Mouse (Mus musculus): ENCODE data around the gene Nfkbib.
A peak's percentile ranks its signal among the peaks of the same experiment; 100 is the strongest.

Nfkbib gene

DNA sequence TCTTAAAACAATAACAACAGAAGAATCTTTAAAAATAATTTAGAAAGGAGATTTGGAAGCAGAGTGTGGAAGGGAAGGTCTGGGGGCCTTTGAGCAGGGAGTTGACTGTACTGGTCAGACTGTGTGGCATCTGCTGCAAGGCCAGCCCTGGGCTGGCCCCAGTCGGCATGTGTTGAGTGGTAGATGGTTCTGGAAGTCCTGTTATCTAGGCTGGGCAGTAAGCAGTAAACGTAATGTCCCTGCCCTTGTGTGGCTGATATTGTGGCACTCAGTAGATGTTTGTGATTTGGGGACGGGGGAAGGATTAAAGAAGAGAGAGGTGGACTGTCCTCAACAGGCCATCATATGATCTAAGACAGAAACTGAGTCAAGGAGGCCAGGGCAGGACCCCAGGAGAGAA lies 3.0 kb upstream of the Nfkbib start:
- DNase-seq (ENCODE audit: low read depth in 1 of 2, low spot score in 2 of 2): no peak

DNA sequence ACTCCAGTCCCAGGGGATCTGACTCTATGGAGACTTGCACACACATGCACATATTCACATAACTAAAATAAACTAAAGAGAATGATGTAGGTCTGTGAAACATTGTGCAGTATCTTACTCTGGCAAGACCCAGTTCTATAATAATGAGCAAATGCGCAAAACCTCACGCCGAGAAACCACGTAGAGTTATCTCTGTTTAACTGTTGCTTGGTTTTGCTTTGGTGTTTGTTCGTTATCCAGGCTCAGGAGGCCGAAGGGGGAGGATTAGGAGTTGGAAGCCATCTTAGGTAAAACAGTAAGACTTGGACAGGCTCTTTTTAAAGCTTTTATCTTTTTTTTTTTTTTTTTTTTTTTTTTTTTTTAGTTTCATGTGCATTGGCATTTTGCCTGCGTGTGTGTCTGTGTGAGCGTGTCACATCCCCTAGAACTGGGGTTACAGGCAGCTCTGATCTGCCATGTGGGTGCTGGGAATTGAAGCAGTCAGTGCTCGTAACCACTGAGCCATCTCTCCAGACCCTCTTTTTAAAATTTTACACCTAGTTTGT lies 2.2 kb upstream of the Nfkbib start:
- DNase-seq (ENCODE audit: low read depth in 1 of 2, low spot score in 2 of 2): no peak

DNA sequence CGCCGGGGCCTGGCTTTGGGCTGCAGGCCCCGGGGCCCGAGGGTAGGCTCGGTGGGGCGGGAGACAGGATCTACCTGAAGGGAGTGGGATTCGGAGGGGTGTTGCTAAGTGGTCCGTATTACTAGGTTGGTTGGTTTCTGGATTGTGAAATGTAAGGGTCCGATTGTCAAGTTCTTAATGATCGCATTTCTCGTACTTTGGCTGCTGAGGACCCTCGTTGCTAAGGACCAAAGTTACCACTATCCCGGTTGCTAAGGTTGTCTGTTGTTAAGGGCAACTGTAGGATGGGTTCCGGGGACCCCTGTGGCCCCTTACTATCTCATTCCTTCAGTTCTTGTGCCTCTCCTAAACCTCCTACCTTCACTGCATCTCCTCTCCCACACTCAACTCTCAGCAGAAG lies 402 bp downstream of the Nfkbib start:
- no peak for DNase-seq (ENCODE audit: low read depth in 1 of 2, low spot score in 2 of 2)

DNA sequence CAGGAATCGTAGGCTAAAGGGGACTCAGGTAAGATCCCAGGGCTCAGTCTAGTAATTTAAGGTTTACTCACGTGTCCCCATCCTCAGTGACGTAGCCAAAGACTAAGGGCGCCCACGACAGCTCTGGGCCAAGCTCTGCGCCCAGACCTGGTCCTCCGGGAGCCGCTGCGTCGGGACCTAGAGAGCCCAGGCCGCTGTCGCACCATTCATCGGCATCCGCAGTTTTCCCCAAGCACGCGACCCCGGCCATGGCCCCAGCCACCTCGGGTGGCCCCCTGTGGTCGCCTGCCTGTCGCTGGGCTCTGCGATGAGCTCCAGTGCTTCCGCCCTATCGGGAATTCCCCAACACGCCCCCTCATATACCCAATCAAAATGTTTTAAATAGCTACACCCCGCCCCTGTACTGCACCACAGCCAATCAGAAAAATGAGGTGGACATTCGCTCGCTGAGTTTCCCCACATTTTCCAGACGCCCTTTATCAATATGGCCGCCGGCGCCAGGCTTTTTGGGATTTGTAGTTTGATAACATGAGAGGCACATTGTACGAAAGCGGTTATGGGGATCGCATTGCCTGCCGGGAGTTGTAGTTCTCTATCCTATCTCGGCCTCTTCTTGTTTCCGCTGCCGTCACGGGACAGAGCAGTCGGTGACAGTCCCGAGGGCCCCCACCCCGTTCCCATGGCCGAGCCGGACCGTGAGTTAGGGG lies 986 bp downstream of the Nfkbib start, which contains the start of gene Sirt2:
Gene Sirt2 (plus strand): TSS at position 563 of the 707 bp plus-strand sequence.
- DNase-seq (ENCODE audit: low read depth in 1 of 2, low spot score in 2 of 2): peak; percentile 97 to 98

DNA sequence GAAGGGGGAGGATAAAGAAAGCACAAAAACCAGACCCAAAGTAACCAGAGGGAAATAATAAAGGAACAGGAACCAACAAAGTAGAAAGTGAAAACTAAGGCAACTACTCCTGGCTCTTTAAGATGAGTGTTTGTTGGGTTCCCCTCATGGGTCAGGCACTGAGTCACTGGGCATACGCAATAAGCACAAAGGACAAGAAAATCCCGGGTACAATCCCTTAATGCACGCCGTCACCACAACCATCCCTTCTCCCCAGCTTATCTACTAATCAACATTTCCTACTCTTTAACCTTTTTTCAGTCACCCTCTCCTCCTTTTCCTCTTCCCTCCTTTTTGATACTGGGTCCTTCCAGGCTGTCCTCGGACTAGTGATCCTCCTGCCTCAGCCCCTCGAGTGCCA lies 2.1 kb downstream of the Nfkbib start:
- DNase-seq (ENCODE audit: low read depth in 1 of 2, low spot score in 2 of 2): peak in 1 of 2 experiments; percentile 62

DNA sequence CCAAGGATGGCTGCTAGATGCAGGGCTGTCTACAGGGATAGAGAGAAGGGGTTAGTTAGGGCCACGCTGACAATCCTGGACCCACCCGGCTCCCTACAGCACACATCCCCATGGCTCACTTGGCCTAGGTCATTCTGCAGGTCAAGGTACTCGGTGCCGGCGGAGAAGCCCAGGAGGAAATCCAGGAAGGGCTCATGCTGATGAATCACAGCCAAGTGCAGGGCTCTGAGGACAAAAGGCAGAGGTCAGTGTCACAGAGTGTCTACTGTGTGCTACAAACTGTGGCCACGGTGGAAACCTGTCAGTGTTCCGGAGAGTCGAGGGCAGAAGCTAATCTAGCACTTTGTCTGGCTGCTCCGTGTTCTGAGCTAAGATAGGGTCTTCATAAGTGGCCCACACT lies 5.4 kb downstream of the Nfkbib start:
- no peak for DNase-seq (ENCODE audit: low read depth in 1 of 2, low spot score in 2 of 2)

DNA sequence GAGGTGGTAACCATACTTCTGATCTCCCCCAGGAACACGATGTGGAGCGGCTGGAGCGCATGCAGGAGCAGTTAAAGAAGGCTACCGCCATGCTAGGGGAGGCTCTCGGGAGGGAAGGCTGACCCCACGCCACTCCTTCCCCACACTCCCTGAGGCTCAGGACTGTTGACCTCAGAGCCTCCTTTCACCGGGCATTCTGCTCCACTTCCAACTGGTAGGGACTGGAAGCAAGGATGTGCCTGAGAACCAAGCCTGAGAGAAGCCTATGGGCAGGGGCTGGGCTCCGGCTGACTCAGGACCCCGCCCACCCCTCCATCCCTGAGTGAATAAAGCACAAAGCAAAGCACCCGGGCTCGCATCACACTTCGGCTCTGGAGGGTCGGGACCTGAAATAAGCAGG lies 8.7 kb downstream of the Nfkbib start:
- DNase-seq (ENCODE audit: low read depth in 1 of 2, low spot score in 2 of 2): no peak

DNA sequence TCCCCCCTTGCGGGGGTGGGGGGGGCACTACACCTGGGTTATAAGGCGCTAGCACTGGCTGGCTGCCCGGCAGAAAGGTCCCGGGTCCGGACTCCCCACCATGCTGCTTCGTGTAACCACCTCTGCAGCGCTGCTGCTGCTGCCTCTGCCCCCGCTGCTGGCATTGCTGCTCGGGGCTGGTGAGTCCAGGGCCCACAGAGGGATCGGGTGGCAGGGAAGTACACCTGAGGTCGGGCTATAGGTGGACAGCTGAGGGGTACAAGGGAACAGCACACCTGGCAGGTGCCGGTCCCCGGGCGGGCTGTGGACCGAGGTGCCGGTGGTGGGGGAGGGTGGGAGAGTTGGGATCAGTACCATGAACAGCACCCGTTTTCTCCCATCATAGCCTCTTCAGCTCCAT lies 11.2 kb downstream of the Nfkbib start, which contains the start of gene Ccer2:
Gene Ccer2 (plus strand): TSS at position 96 of the 400 bp plus-strand sequence.
- DNase-seq (ENCODE audit: low read depth in 1 of 2, low spot score in 2 of 2): no peak

DNA sequence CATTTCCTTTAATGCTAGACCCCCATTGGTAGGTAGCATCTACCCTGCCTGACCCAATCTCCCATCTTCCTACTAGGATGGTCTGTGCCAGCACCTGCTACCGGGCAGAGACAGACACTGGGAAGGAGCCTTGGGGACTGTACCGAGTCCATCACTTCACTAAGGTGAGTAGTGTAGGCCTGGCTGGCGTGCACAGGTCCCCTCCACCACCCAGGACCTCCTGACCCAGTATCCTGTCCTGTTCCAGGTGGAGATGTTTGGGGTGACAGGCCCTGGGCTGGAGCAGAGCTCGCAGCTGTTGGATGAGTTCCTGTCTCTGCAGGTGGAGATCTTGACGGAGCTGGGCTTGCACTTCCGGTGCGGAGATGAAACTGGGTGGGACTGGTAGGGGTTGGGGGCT lies 17.4 kb downstream of the Nfkbib start:
- DNase-seq (ENCODE audit: low read depth in 1 of 2, low spot score in 2 of 2): no peak

DNA sequence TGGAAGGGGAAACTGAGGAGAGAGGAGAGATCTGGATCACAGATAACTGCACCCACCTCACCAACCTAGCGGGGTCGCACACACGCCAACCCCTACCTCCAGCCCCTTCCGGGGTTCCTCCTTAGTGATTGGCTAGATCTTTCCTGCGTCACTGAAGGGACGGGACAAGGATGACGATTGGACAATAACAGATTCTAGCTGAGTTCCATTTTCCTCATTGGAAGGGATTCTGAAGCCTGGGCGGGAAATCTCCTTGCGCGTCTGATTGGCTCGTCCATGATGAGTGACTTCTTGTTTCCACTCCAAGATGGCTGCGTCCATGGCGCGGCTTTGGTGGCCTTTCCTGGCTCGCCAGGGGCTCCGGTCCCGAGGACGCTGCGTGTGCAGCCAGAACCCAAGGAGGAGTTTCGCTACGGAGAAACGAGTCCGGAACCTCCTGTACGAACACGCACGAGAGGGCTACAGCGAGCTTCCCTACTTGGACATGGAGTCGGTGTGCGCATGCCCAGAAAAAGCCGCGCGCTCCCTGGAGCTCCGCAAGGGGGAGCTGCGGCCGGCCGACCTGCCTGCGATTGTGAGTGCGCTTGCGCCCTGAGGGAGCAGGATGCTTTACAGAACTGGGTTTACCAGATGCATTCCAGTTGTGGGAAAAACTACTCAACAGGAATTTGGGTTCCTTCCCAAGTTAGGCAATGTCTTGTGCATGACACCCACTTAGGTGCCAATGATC lies 25.4 kb downstream of the Nfkbib start, which contains the start of the genes Mrps12 and Sars2:
Gene Mrps12 (minus strand): TSS at position 112 of the 730 bp plus-strand sequence.
Gene Sars2 (plus strand): TSS at position 284 of the 730 bp plus-strand sequence.
- DNase-seq (ENCODE audit: low read depth in 1 of 2, low spot score in 2 of 2): peak; percentile 86 to 92

DNA sequence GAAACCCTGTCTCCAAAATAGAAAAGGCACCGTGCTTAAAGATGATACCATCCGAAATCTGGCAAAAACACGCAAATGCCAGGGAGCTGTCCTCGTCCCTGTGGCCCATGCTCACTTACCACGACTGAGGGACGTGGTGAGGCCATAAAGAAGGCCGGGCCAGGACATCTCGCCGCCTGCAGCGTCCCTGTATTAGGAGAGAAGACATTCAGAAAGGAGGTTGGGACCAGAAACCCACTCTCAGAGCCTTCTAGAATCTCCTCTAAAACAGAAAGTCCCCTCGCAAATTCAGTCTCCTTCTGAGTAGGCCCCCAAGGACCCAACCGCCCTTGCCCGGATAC lies 26.0 kb downstream of the Nfkbib start:
- DNase-seq (ENCODE audit: low read depth in 1 of 2, low spot score in 2 of 2): no peak

DNA sequence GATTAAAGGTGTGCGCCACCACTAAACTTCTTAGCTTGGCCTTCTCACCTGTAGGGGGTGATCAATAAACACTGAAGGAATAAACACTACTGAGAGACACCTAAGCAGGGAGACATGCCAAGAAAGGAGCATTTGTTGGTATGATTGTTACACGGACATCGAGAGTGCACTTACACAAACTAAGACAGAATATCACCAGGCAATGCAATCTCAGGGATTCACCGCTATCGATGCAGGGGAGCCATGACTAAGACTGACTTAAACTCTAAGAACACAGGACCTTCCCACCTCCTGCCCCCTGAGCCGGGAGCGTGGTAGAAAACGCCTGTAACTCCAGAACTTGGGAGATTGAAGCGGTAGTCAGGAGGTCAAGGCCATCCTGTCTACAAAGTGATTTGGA lies 26.4 kb downstream of the Nfkbib start:
- DNase-seq (ENCODE audit: low read depth in 1 of 2, low spot score in 2 of 2): no peak

DNA sequence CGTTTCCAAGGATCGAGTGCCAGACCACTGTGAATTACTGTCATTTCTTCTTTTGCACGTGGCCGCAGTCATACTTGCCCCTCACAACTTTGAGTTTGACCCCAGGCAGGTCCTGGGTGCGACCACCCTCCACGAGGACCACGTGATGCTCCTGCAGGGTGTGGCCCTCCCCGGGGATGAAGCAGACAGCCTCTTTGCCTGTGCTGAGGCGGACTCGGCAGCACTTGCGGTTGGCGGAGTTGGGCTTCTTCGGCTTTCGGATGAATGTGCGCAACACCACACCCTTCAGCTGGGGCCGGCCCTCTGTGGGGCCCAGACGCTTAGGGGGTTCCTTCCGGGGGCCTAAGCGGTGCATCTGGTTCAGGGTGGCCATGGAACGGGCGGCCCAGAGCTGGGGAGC lies 27.5 kb downstream of the Nfkbib start:
- DNase-seq (ENCODE audit: low read depth in 1 of 2, low spot score in 2 of 2): no peak

DNA sequence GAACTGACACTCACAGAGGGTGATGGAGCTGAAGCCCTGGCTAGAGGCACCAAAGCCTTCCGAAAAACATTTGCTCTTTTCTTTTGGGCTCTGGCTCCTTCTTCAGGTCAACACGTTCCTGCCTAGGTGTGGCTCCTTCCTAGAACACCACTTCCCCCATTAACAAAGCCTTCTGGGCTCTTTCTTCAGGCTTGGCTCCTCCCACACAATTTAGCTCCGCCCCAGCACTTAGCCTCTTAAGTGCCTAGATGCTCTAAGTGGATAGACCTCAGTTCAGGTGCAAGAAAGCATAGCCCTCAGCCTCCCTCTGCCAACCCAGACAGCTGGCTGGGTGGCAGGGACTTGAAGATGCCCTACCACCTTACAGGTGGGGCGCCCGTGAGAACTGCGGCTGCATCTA lies 31.6 kb downstream of the Nfkbib start:
- DNase-seq (ENCODE audit: low read depth in 1 of 2, low spot score in 2 of 2): no peak

DNA sequence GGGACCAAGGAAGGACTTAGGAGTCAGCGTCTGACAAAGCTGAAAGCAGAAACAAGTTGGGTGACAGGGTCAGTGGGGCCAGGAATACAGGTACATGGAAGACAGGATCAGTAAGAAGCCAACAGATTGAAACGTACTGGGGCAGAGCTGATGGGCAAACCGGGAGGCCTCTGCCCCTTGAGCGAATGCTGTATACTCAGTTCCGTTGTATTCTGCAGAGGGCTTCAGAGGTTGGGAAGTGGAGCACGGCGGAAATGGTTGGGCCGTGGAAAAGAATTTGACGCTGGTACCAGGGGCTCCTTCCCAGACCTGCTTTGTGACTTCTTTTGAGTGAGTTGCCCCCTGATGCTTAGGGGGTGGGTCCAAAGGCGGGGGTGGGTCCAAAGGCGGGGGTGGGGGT lies 34.1 kb downstream of the Nfkbib start:
- DNase-seq (ENCODE audit: low read depth in 1 of 2, low spot score in 2 of 2): no peak

DNA sequence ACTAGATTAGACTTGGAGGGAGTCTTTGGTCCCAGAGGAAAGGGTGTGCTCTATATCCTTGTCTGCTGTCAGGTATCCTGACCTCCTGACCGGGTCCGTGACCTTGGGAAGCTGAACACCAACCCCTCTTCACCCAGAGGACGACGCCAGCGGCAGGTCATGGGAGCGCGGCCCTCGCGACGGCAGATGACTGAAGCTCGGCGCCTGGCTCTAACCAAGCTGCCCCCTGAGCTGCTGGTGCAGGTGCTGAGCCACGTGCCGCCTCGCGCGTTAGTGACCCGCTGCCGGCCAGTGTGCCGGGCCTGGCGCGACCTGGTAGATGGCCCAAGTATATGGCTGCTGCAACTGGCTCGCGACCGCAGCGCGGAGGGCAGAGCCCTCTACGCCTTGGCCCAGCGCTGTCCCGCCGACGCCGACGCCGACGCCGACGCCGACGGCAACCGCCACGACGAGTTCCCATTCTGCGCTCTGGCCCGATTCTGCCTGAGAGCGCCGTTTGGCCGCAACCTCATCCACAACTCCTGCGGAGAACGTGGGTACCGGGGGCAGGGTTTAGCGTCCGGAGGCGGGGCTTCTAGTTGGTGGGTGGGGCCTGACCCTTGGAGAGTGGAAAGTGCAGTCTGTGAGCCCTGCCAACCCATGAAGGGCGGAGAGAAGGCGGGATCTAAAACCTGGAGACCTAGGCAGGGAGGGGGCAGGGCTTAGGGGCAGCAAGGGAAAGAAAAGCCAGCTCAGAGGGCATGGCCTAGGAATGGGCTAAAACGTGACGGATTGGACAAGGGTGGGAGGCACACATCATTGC lies 34.8 kb downstream of the Nfkbib start:
- peak in 1 of 2 experiments; percentile 50 for DNase-seq (ENCODE audit: low read depth in 1 of 2, low spot score in 2 of 2)

DNA sequence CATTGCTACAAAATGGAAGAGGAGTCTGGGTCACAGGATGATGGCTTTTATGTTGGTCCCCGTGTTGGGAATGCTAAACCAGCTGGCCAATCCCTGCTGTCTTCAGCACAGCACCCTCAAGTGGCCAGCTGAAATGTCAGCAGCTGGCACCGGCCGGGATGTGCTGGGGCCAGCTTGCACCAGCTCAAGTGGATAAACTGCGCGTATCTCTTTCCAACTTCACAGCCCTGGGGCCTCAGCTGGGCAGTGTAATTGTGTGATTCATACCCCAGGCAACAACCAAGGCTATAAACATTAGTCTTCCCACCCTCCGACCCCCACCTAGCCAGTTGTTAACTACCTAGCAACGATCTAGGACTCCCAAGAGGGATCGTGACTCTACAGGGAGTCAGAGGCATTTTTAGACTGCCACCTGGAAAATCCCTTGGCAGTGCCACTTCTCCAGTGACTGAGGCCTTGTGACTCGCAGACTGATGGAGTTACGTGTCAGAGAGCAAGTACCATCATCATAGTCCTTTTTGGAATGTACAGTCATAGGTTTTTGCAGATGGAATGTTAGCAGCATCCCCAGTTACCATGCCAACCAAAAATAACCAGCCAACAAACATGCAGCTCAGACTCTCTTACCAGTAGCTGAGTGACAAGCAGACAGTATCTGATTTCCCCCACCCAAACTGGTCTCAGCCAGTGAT lies 39.5 kb downstream of the Nfkbib start:
- no peak for DNase-seq (ENCODE audit: low read depth in 1 of 2, low spot score in 2 of 2)

DNA sequence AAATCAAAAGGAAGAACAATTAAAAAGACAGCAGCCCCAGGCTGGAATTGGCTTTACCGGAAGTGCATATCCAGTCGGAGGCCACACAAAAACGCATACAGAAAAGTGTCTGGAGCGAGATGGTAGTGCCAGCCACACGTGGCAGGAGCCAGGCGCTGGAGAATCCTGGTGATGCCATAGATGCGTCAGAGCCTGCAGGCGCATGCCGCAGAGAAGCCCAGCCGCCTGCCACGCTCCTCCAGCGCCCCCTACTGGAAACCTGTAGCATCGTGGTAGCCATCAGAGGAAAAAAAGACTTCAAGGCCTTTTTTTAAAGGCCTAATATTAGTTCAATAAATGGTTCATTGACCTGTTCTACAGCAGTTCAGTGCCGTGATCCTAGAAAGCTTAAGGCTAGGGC lies 40.7 kb downstream of the Nfkbib start:
- peak; percentile 17 to 39 for DNase-seq (ENCODE audit: low read depth in 1 of 2, low spot score in 2 of 2)

DNA sequence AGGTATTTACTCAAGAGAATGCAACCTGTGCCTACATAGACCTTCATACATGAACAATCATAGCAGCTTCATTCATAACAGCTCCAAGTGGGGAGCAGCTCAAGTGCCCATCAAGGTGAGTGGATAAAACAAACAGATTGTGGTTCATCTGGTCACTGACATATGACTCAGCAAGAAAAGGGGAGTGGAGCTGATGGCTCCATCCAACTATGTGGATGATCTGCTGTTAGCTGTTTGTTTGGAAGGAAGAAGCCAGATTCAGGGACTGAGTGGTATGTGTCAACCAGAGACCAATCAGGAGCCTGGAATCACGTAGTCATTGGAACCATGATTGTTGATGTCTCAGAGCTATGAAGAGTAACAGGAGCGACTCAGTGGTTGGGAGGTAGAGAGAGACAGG lies 42.7 kb downstream of the Nfkbib start:
- no peak for DNase-seq (ENCODE audit: low read depth in 1 of 2, low spot score in 2 of 2)

DNA sequence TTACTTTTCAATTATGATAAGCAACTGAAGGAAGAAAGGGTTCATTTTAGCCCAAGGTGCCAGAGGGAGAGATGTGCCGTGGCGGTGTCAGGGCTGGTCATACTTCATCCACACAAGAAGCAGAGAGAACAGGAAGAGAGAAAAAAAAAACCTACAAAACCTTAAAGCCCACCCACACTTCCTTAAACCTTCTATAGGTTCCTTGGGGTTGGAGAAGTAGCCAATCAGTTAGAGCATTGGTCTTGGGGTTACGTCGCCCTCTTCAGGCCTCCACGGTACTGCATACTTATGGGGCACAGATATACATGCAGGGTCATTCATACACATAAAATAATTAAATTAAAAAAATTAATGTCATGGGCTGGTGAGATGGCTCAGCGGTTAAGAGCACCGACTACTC lies 45.2 kb downstream of the Nfkbib start:
- no peak for DNase-seq (ENCODE audit: low read depth in 1 of 2, low spot score in 2 of 2)
